Mouse (Mus musculus) hindbrain, embryonic 15.5 days (tissue): ENCODE measurements around the gene Ifit3. TPM values are rescaled to one million over a fixed set of nuclear protein-coding genes. Genes with fewer than 3 reads are reported as not detected.
A peak's percentile ranks its signal among the peaks of the same experiment; 100 is the strongest.
"Not testable (repeated sequence)": the region's sequence is repeated elsewhere in the genome, so short reads cannot be mapped to it uniquely, and the experiment has no call there.

Source experiments
- ATAC-seq: fragments of 200-750 bp; cut with Nextera tagmentation; 2 replicates; pipeline ENCODE4 v1.8.0; 2017; ENCODE audit warnings: low read depth, moderate number of reproducible peaks, moderate TSS enrichment; ENCODE audit not compliant: low FRiP score
- H3K27ac ChIP-seq: fragments of 300-500 bp; sonication (generic); replicated peaks from 2 replicates; pipeline ENCODE4 v1.5.1; 2015; ENCODE audit warnings: mild to moderate bottlenecking, inconsistent platforms
- H3K27me3 ChIP-seq: fragments of 300-500 bp; sonication (generic); 2 replicates; pipeline ENCODE4 v1.6.1; 2015; ENCODE audit warnings: control low read depth, inconsistent platforms
- H3K36me3 ChIP-seq: fragments of 300-500 bp; sonication (generic); 2 replicates; pipeline ENCODE4 v1.6.1; 2015; ENCODE audit warnings: control low read depth, inconsistent platforms
- H3K4me1 ChIP-seq: fragments of 300-500 bp; sonication (generic); replicated peaks from 2 replicates; pipeline ENCODE4 v1.6.1; 2015; ENCODE audit warnings: control low read depth, inconsistent platforms
- H3K4me2 ChIP-seq: fragments of 300-500 bp; sonication (generic); 2 replicates; pipeline ENCODE4 v1.6.1; 2015; ENCODE audit warnings: moderate library complexity, mild to moderate bottlenecking, inconsistent platforms
- H3K4me3 ChIP-seq: fragments of 300-500 bp; sonication (generic); 2 replicates; pipeline ENCODE4 v1.5.1; 2015; ENCODE audit warnings: mild to moderate bottlenecking, inconsistent platforms
- H3K9ac ChIP-seq: fragments of 300-500 bp; sonication (generic); 2 replicates; pipeline ENCODE4 v1.6.1; 2015; ENCODE audit warnings: inconsistent platforms
- H3K9me3 ChIP-seq: fragments of 300-500 bp; sonication (generic); 2 replicates; pipeline ENCODE4 v1.6.1; 2016; ENCODE audit warnings: control low read depth, inconsistent platforms
- WGBS: fragments of 180-500 bp; shearing (Covaris S2); methylation state at CpG from one replicate; pipeline ENCODE4 v1.1.7; 2015; 5-methylcytosine and 5-hydroxymethylcytosine counted together
- polyA plus RNA-seq: library from polyadenylated mRNA; unstranded; fragments of >200 nt; fragmentation: Nextera tagmentation; extraction: Ambion mirVana; gene quantifications from 2 replicates; pipeline ENCODE4 v1.2.1, GENCODE M21; 2015

The Ifit3 gene
- polyA plus RNA-seq, 1 experiment from 2014 or later = 1.1 TPM

GRCm38 (mm10) chr19:34566178-34566784 lies 17.1 kb upstream of the Ifit3 start:
- Histone ChIP-seq H3K27ac (no peak overlapping the region), H3K36me3 (no peaks in the 10 kb centered on the region), H3K4me2 (no peak overlapping the region), H3K27me3 (no peaks in the 10 kb centered on the region), H3K9me3 (no peaks in the 10 kb centered on the region), H3K4me1 (no peaks in the 10 kb centered on the region; the same call in 1 of the 2 replicates), H3K9ac (no peak overlapping the region), H3K4me3 (no peak overlapping the region)
- WGBS = 77% methylated on average over 1 of the region's 1 CpGs
- ATAC-seq = no peak

DNA sequence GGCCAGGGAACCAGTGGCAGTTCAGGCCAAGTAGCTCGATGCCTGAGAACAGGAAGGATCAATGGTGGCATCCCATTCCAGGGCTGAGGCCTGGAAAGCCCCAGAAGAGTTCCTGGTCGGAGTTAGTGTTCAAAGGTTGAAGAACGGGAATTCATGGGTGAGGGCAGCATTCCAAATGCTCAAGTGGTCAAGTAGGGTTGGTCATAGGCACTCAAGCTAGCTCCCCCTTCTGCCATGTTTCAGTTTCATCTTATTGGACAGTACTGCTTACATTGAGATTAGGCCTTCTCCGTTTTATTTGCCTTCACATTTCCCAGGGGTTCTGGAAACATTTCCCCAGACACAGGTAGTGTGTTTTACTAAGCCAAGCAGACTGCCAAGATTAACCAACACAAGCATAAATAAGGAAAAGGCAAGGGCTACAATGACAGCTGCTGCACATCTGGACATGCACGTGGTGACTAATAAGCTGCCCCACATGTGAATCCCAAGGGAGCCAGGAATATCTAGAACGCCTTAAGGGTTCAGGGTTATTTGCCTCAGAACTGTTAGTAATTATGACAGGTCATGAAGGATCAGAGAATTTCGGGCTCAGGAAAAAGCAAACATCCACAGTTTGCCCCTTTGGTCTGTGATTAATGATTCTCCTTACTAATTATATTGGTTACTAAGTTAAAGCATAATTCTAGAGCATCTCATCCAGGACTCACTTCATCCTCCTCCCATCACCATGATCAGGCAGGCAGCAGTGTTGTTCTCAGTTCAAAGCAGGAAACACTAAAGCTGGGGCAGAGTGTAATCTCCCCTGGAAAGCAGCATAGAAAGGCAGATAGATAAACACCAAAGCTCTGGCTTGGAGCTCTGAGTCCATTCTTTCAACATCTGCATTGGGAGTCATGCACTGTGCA lies 14.1 kb upstream of the Ifit3 start:
- Histone ChIP-seq H3K27ac (no peak overlapping the region), H3K27me3 (no peaks in the 10 kb centered on the region), H3K4me1 (no peaks in the 10 kb centered on the region; the same call in 1 of the 2 replicates), H3K9ac (no peak overlapping the region), H3K36me3 (no peaks in the 10 kb centered on the region), H3K9me3 (no peaks in the 10 kb centered on the region), H3K4me2 (no peak overlapping the region), H3K4me3 (no peak overlapping the region)
- no peak for ATAC-seq
- 82% methylated on average over 7 of the region's 7 CpGs for WGBS

DNA sequence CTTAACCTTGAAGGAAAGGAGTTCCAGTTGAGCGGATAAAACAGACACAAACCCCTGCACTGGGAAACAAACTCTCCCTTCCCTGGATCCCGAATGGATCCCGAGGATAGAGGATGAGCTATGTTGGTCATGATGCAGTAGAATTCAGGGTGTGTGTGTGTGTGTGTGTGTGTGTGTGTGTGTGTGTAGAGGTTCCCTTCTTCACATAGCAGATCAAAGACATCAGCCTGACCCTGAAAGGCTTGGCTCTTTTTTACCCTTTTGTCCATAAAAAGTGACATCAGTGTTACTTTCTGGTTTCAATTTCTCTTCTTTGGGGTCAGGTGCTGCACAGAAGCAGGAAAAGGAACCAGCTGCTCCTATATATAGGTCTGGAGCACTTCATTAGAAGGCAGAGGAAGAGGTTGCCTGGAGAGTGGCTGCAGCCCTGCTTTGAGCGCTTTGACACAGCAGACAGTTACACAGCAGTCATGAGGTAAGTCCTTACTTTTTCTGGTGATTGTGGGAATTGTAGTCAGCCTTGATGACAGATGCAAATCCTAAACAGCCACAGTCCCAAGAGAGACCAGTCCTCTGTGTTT lies 13.3 kb upstream of the Ifit3 start:
- no peak for ATAC-seq
- Histone ChIP-seq H3K27ac (no peak overlapping the region), H3K36me3 (no peaks in the 10 kb centered on the region), H3K9ac (no peak overlapping the region), H3K9me3 (no peaks in the 10 kb centered on the region), H3K4me2 (no peak overlapping the region), H3K27me3 (no peaks in the 10 kb centered on the region), H3K4me3 (no peak overlapping the region), H3K4me1 (no peaks in the 10 kb centered on the region; the same call in 1 of the 2 replicates)
- WGBS = 78% methylated on average over 4 of the region's 4 CpGs

- 75% methylated on average over 1 of the region's 1 CpGs for WGBS
- no peaks in the 10 kb centered on the region for H3K9me3 ChIP-seq
- H3K9ac ChIP-seq = no peak overlapping the region
- H3K36me3 ChIP-seq = no peaks in the 10 kb centered on the region
- H3K4me1 ChIP-seq = no peaks in the 10 kb centered on the region; the same call in 1 of the 2 replicates
- no peak overlapping the region for H3K4me3 ChIP-seq
- H3K27ac ChIP-seq = no peak overlapping the region
- peak; percentile 54; the same call in 1 of the 2 replicates for ATAC-seq
- no peak overlapping the region for H3K4me2 ChIP-seq
- H3K27me3 ChIP-seq = no peaks in the 10 kb centered on the region
Observed at GRCm38 (mm10) chr19:34571080-34571479, 12.3 kb upstream of the Ifit3 start.

DNA sequence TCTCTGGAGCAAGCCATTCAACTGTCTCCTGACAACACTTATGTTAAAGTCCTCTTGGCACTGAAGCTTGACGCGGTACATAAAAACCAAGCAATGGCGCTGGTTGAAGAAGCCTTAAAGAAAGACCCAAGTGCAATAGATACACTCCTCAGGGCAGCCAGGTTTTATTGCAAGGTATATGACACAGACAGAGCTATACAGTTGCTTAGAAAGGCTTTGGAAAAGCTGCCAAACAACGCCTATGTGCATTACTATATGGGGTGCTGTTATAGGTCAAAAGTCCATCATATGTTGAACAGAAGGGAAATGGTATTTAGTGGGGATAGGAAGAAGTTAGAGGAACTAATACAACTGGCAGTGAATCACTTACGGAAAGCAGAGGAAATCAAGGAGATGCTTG lies 9.7 kb upstream of the Ifit3 start:
- no peaks in the 10 kb centered on the region for H3K27me3 ChIP-seq
- H3K9me3 ChIP-seq = no peaks in the 10 kb centered on the region
- H3K4me1 ChIP-seq = no peaks in the 10 kb centered on the region; the same call in 1 of the 2 replicates
- no peak overlapping the region for H3K4me2 ChIP-seq
- no peak for ATAC-seq
- H3K36me3 ChIP-seq = no peaks in the 10 kb centered on the region
- 98% methylated on average over 5 of the region's 5 CpGs for WGBS
- no peak overlapping the region for H3K9ac ChIP-seq
- no peak overlapping the region for H3K4me3 ChIP-seq
- no peak overlapping the region for H3K27ac ChIP-seq

GRCm38 (mm10) chr19:34577121-34577520 lies 6.2 kb upstream of the Ifit3 start:
- H3K9ac ChIP-seq = no peak overlapping the region
- H3K27ac ChIP-seq = no peak overlapping the region
- H3K4me3 ChIP-seq = no peak overlapping the region
- no peaks in the 10 kb centered on the region for H3K4me1 ChIP-seq
- H3K36me3 ChIP-seq = no peaks in the 10 kb centered on the region
- H3K4me2 ChIP-seq = no peak overlapping the region
- no peak for ATAC-seq
- WGBS = 90% methylated on average over 1 of the region's 1 CpGs
- H3K9me3 ChIP-seq = no peaks in the 10 kb centered on the region
- no peaks in the 10 kb centered on the region for H3K27me3 ChIP-seq

- not testable (repeated sequence) for H3K4me1 ChIP-seq, H3K4me2 ChIP-seq, ATAC-seq, H3K9ac ChIP-seq, H3K27me3 ChIP-seq, H3K27ac ChIP-seq, H3K36me3 ChIP-seq, H3K9me3 ChIP-seq, H3K4me3 ChIP-seq
- 88% methylated on average over 2 of the region's 2 CpGs for WGBS
Observed at GRCm38 (mm10) chr19:34582696-34583095, 635 bp upstream of the Ifit3 start.

GRCm38 (mm10) chr19:34585740-34586458 lies 2.6 kb downstream of the Ifit3 start:
- 70% methylated on average over 5 of the region's 5 CpGs for whole genome bisulfite sequencing

DNA sequence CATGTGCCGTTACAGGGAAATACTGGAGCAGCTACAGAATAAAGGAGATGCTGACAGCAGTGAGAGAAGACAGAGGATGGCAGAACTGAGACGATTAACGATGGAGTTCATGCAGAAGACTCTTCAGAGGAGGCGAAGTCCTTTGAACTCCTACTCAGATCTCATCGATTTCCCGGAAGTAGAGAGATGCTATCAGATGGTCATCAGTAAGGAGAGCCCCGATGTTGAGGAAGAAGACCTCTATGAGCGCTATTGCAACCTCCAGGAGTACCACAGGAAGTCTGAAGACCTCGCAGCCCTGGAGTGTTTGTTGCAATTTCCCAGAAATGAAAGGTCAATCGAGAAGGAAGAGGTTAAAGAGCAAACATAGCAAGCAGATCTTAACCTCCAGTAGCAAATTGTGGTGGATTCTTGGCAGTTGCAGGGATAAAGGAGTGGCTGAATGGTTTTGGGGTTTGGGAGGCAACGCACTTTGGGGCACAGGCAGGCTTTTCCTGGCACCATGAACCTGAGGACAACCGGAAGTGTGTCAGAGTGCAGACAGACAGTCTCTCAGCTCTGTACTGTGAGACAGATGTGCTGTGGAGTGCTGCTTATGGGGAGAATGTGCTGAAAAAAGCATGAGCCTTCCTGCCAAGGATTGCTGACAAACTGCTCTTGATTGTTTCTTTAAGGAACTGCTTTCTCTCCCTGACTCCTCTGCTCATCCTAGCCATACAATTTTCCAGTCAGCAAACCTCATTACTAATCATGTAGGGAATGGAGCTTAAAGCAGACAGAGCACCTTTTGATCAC lies 4.8 kb downstream of the Ifit3 start:
- WGBS = 89% methylated on average over 7 of the region's 12 CpGs
- H3K4me3 ChIP-seq, H3K27ac ChIP-seq, H3K27me3 ChIP-seq, H3K4me2 ChIP-seq, H3K9me3 ChIP-seq, ATAC-seq, H3K4me1 ChIP-seq, H3K9ac ChIP-seq, H3K36me3 ChIP-seq: not testable (repeated sequence)

More at GRCm38 (mm10) chr19:34585740-34586458, 2.6 kb downstream of the Ifit3 start:
- not testable (repeated sequence) for H3K27ac ChIP-seq, H3K4me2 ChIP-seq, H3K9me3 ChIP-seq, H3K4me1 ChIP-seq, H3K9ac ChIP-seq, ATAC-seq, H3K4me3 ChIP-seq, H3K36me3 ChIP-seq, H3K27me3 ChIP-seq

DNA sequence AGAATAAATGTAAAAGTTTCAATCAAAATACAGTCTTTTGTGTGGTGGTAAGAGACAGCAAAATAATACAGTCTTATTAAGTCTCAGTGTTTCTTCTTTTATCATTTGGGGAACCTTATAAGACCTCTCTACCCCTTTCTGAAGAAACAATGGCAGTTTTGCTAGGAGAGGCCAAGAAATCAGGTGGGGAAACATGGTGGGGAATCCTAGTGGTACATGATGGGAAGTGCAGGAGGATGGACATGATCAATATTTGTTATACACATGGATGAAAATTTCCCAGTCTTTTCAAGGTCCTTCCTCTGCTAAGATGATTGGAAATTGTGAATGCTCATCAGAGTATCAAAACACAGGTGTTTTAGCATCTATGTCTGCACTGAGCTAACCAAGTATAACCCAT lies 5.6 kb downstream of the Ifit3 start:
- no peak overlapping the region for H3K9ac ChIP-seq
- no peaks in the 10 kb centered on the region for H3K4me1 ChIP-seq
- no peaks in the 10 kb centered on the region for H3K9me3 ChIP-seq
- ATAC-seq = no peak
- H3K27ac ChIP-seq = no peak overlapping the region
- H3K4me3 ChIP-seq = no peak overlapping the region
- no peak overlapping the region for H3K4me2 ChIP-seq
- H3K36me3 ChIP-seq = no peaks in the 10 kb centered on the region
- no peaks in the 10 kb centered on the region for H3K27me3 ChIP-seq

DNA sequence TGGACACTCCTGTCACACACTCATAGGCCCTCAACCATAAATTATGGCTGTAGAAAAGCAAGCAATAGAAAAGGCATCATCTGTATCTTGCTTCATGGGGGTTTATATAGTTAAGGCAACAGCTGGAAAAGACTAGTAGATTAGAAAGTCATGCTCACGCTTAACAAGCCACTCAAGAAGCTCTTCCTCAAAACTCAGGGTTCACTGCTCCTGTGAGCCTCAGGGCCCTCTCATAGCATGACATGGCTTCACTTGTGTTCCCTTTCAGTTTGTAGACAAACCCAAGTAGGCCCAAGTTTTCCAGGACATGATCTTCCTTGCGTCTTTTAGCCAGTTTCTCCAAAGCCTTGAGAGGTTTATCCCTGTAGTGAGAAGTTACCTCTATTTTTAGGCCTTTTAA lies 10.1 kb downstream of the Ifit3 start:
- Histone ChIP-seq H3K9ac (no peak overlapping the region), H3K4me1 (no peaks in the 10 kb centered on the region), H3K36me3 (no peaks in the 10 kb centered on the region), H3K27ac (no peak overlapping the region), H3K4me3 (no peak overlapping the region), H3K9me3 (no peaks in the 10 kb centered on the region), H3K4me2 (no peak overlapping the region), H3K27me3 (no peaks in the 10 kb centered on the region)
- no peak for ATAC-seq
- WGBS = 93% methylated on average over 2 of the region's 2 CpGs
